Mouse (Mus musculus): ENCODE data around the gene Cacna1g. TPM values are rescaled to one million over a fixed set of nuclear protein-coding genes. Genes with fewer than 3 reads are reported as not detected.

Gene Cacna1g
- total and polyA plus RNA-seq, 3 experiments = 0.49 to 38.4 TPM; not detected in 1

- no peak for TF ChIP-seq CTCF (IDR thresholded peaks at IDR 0.05; ENCODE audit: low read depth, low read length)
- no peak for TF ChIP-seq GATA2 (IDR thresholded peaks at IDR 0.05; ENCODE audit: borderline replicate concordance, low read depth, low read length)
- TF ChIP-seq POLR2AphosphoS5 (IDR thresholded peaks at IDR 0.05; ENCODE audit: insufficient replicate concordance, low read depth, low read length) = no peak
- TF ChIP-seq TAL1 (conservative IDR thresholded peaks at IDR 0.05; ENCODE audit: low read depth, low read length) = no peak
- no peak for TF ChIP-seq GATA1 (IDR thresholded peaks at IDR 0.05; ENCODE audit: borderline replicate concordance, low read length)
- no peak overlapping the region for H3K4me3 ChIP-seq (ENCODE audit: low read depth, low read length)
- no peaks in the 10 kb centered on the region for H3K36me3 ChIP-seq (replicated peaks)
- peaks cover 17% of the 10 kb centered on the region for H3K27me3 ChIP-seq (ENCODE audit: insufficient read depth, low read length)
- H3K9me3 ChIP-seq (replicated peaks) = no peaks in the 10 kb centered on the region
- DNase-seq (ENCODE audit: low spot score) = no peak
- ATAC-seq (ENCODE audit: extremely low read depth, insufficient number of reproducible peaks, low FRiP score, poor library complexity, severe bottlenecking) = no peak
- H3K4me1 ChIP-seq (ENCODE audit: insufficient read depth, low read depth, low read length) = no peaks in the 10 kb centered on the region; the same call in 1 of the 2 replicates
Observed at GRCm38 (mm10) chr11:94483436-94483835, 9.4 kb upstream of the Cacna1g start.

GRCm38 (mm10) chr11:94482738-94483137, 8.7 kb upstream of the Cacna1g start:
- no peaks in the 10 kb centered on the region; the same call in 1 of the 2 replicates for H3K4me1 ChIP-seq (ENCODE audit: insufficient read depth, low read depth, low read length)
- H3K27me3 ChIP-seq (ENCODE audit: insufficient read depth, low read length) = peaks cover 20% of the 10 kb centered on the region
- ATAC-seq (ENCODE audit: extremely low read depth, insufficient number of reproducible peaks, low FRiP score, poor library complexity, severe bottlenecking) (no peak), DNase-seq (ENCODE audit: low spot score) (no peak)
- H3K36me3 ChIP-seq (replicated peaks) = no peaks in the 10 kb centered on the region
- H3K4me3 ChIP-seq (ENCODE audit: low read depth, low read length) = no peak overlapping the region
- no peak for TF ChIP-seq CTCF (IDR thresholded peaks at IDR 0.05; ENCODE audit: low read depth, low read length)
- no peak for TF ChIP-seq GATA2 (IDR thresholded peaks at IDR 0.05; ENCODE audit: borderline replicate concordance, low read depth, low read length)
- TF ChIP-seq GATA1 (IDR thresholded peaks at IDR 0.05; ENCODE audit: borderline replicate concordance, low read length) = no peak
- TF ChIP-seq TAL1 (conservative IDR thresholded peaks at IDR 0.05; ENCODE audit: low read depth, low read length) = no peak
- no peak for TF ChIP-seq POLR2AphosphoS5 (IDR thresholded peaks at IDR 0.05; ENCODE audit: insufficient replicate concordance, low read depth, low read length)
- H3K9me3 ChIP-seq (replicated peaks) = no peaks in the 10 kb centered on the region

- no peaks in the 10 kb centered on the region for H3K36me3 ChIP-seq (replicated peaks)
- ATAC-seq (ENCODE audit: extremely low read depth, insufficient number of reproducible peaks, low FRiP score, poor library complexity, severe bottlenecking) (no peak), DNase-seq (ENCODE audit: low spot score) (no peak)
- no peak overlapping the region for H3K4me3 ChIP-seq (ENCODE audit: low read depth, low read length)
- peaks cover 22% of the 10 kb centered on the region for H3K27me3 ChIP-seq (ENCODE audit: insufficient read depth, low read length)
- no peaks in the 10 kb centered on the region for H3K9me3 ChIP-seq (replicated peaks)
- TF ChIP-seq POLR2AphosphoS5 (IDR thresholded peaks at IDR 0.05; ENCODE audit: insufficient replicate concordance, low read depth, low read length) (no peak), GATA2 (IDR thresholded peaks at IDR 0.05; ENCODE audit: borderline replicate concordance, low read depth, low read length) (no peak), TAL1 (conservative IDR thresholded peaks at IDR 0.05; ENCODE audit: low read depth, low read length) (no peak), CTCF (IDR thresholded peaks at IDR 0.05; ENCODE audit: low read depth, low read length) (no peak), GATA1 (IDR thresholded peaks at IDR 0.05; ENCODE audit: borderline replicate concordance, low read length) (no peak)
- H3K4me1 ChIP-seq (ENCODE audit: insufficient read depth, low read depth, low read length) = no peaks in the 10 kb centered on the region; the same call in 1 of the 2 replicates
Observed at GRCm38 (mm10) chr11:94481963-94482362, 8.0 kb upstream of the Cacna1g start.

- H3K27me3 ChIP-seq (ENCODE audit: insufficient read depth, low read length) = peaks cover 17% of the 10 kb centered on the region
- ATAC-seq (ENCODE audit: extremely low read depth, insufficient number of reproducible peaks, low FRiP score, poor library complexity, severe bottlenecking) (no peak), DNase-seq (ENCODE audit: low spot score) (no peak)
- H3K4me1 ChIP-seq (ENCODE audit: insufficient read depth, low read depth, low read length) = no peaks in the 10 kb centered on the region; the same call in 1 of the 2 replicates
- H3K36me3 ChIP-seq (replicated peaks) = no peaks in the 10 kb centered on the region
- H3K4me3 ChIP-seq (ENCODE audit: low read depth, low read length) = no peak overlapping the region
- TF ChIP-seq GATA2 (IDR thresholded peaks at IDR 0.05; ENCODE audit: borderline replicate concordance, low read depth, low read length) (no peak), TAL1 (conservative IDR thresholded peaks at IDR 0.05; ENCODE audit: low read depth, low read length) (no peak), CTCF (IDR thresholded peaks at IDR 0.05; ENCODE audit: low read depth, low read length) (no peak), POLR2AphosphoS5 (IDR thresholded peaks at IDR 0.05; ENCODE audit: insufficient replicate concordance, low read depth, low read length) (no peak), GATA1 (IDR thresholded peaks at IDR 0.05; ENCODE audit: borderline replicate concordance, low read length) (no peak)
- no peaks in the 10 kb centered on the region for H3K9me3 ChIP-seq (replicated peaks)
Observed at GRCm38 (mm10) chr11:94480382-94480781, 6.4 kb upstream of the Cacna1g start.

GRCm38 (mm10) chr11:94477651-94478050, 3.7 kb upstream of the Cacna1g start:
- Histone ChIP-seq H3K4me1 (ENCODE audit: insufficient read depth, low read depth, low read length) (no peaks in the 10 kb centered on the region), H3K36me3 (replicated peaks) (no peaks in the 10 kb centered on the region), H3K27me3 (ENCODE audit: insufficient read depth, low read length) (peaks cover 34% of the 10 kb centered on the region), H3K9me3 (replicated peaks) (no peaks in the 10 kb centered on the region; the same call in 1 of the 2 replicates), H3K4me3 (ENCODE audit: low read depth, low read length) (no peak overlapping the region)
- ATAC-seq (ENCODE audit: extremely low read depth, insufficient number of reproducible peaks, low FRiP score, poor library complexity, severe bottlenecking) (no peak), DNase-seq (ENCODE audit: low spot score) (no peak)
- no peak for TF ChIP-seq TAL1 (conservative IDR thresholded peaks at IDR 0.05; ENCODE audit: low read depth, low read length)
- no peak for TF ChIP-seq GATA2 (IDR thresholded peaks at IDR 0.05; ENCODE audit: borderline replicate concordance, low read depth, low read length)
- TF ChIP-seq GATA1 (IDR thresholded peaks at IDR 0.05; ENCODE audit: borderline replicate concordance, low read length) = no peak
- no peak for TF ChIP-seq CTCF (IDR thresholded peaks at IDR 0.05; ENCODE audit: low read depth, low read length)
- TF ChIP-seq POLR2AphosphoS5 (IDR thresholded peaks at IDR 0.05; ENCODE audit: insufficient replicate concordance, low read depth, low read length) = no peak

GRCm38 (mm10) chr11:94475722-94476121, 1.7 kb upstream of the Cacna1g start:
- no peak for DNase-seq (ENCODE audit: low spot score)
- H3K4me3 ChIP-seq (ENCODE audit: low read depth, low read length) = no peak overlapping the region
- no peaks in the 10 kb centered on the region for H3K4me1 ChIP-seq (ENCODE audit: insufficient read depth, low read depth, low read length)
- H3K9me3 ChIP-seq (replicated peaks) = no peaks in the 10 kb centered on the region; the same call in 1 of the 2 replicates
- no peak for ATAC-seq (ENCODE audit: extremely low read depth, insufficient number of reproducible peaks, low FRiP score, poor library complexity, severe bottlenecking)
- TF ChIP-seq POLR2AphosphoS5 (IDR thresholded peaks at IDR 0.05; ENCODE audit: insufficient replicate concordance, low read depth, low read length) (no peak), GATA1 (IDR thresholded peaks at IDR 0.05; ENCODE audit: borderline replicate concordance, low read length) (no peak), GATA2 (IDR thresholded peaks at IDR 0.05; ENCODE audit: borderline replicate concordance, low read depth, low read length) (no peak), CTCF (IDR thresholded peaks at IDR 0.05; ENCODE audit: low read depth, low read length) (no peak), TAL1 (conservative IDR thresholded peaks at IDR 0.05; ENCODE audit: low read depth, low read length) (no peak)
- peaks cover 42% of the 10 kb centered on the region for H3K27me3 ChIP-seq (ENCODE audit: insufficient read depth, low read length)
- H3K36me3 ChIP-seq (replicated peaks) = no peaks in the 10 kb centered on the region
